Mouse (Mus musculus): ENCODE measurements around the gene Gm10142. TPM values are rescaled to one million over a fixed set of nuclear protein-coding genes. Genes with fewer than 3 reads are reported as not detected.
"Not testable (repeated sequence)": the region's sequence is repeated elsewhere in the genome, so short reads cannot be mapped to it uniquely, and the experiment has no call there.

Gm10142 gene
- polyA plus RNA-seq, 1 experiment from 2014 or later = 0.64 TPM

DNA sequence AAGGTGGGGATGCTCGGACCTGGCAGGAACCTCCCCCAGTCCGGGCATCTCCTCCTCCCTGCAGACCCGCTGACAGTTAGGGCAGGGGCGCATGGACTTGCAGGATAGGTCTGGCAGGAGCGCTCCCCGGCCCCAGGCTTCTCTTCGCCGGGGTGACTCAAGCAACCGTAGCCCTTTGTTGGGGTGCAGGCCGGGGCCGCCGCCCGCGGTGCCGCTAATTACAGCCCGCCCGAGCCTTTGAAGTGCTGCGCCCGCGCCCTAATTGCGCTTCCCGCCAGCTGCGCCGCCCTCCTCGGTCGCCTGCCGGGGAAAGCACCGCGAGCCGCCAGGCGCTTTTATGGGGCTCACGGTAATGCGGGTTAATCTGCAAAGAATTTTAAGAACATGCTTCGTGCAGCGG, 38.0 kb upstream of the Gm10142 start:
- under 1% methylated on average over 35 of the region's 35 CpGs for WGBS
- Histone ChIP-seq H3K9ac (ENCODE audit: low read length) (0 out of 2 replicates have a peak overlapping the region, but pooled peaks have one; percentile 13), H3K36me3 (ENCODE audit: control insufficient read depth, insufficient read depth, low read length) (no peaks in the 10 kb centered on the region), H3K4me2 (replicated peaks; ENCODE audit: low read depth) (peak overlapping the region; percentile 46), H3K9me3 (ENCODE audit: control insufficient read depth, low read length) (no peaks in the 10 kb centered on the region), H3K4me3 (ENCODE audit: low read depth, low read length) (peak overlapping the region; percentile 14), H3K27me3 (ENCODE audit: control insufficient read depth, insufficient read depth, low read length) (no peaks in the 10 kb centered on the region; the same call in 1 of the 2 replicates), H3K27ac (replicated peaks) (no peak overlapping the region), H3K4me1 (replicated peaks; ENCODE audit: control insufficient read depth, insufficient read depth) (no peaks in the 10 kb centered on the region)
- DNase-seq (ENCODE audit: low spot score) (peak; percentile 27), ATAC-seq (ENCODE audit: low FRiP score, low TSS enrichment) (no peak)
- TF ChIP-seq EP300 (optimal IDR thresholded peaks at IDR 0.05) = no peak
- no peak for TF ChIP-seq CTCF (IDR thresholded peaks at IDR 0.05; ENCODE audit: low read depth)

GRCm38 (mm10) chr10:77682994-77683393, 32.6 kb upstream of the Gm10142 start:
- ATAC-seq (ENCODE audit: low FRiP score, low TSS enrichment) (no peak), DNase-seq (ENCODE audit: low spot score) (no peak)
- Histone ChIP-seq H3K27ac (replicated peaks) (no peak overlapping the region), H3K9me3 (ENCODE audit: control insufficient read depth, low read length) (no peaks in the 10 kb centered on the region), H3K4me1 (replicated peaks; ENCODE audit: control insufficient read depth, insufficient read depth) (no peaks in the 10 kb centered on the region), H3K4me3 (ENCODE audit: low read depth, low read length) (no peak overlapping the region), H3K4me2 (replicated peaks; ENCODE audit: low read depth) (no peak overlapping the region), H3K36me3 (ENCODE audit: control insufficient read depth, insufficient read depth, low read length) (no peaks in the 10 kb centered on the region), H3K9ac (ENCODE audit: low read length) (no peak overlapping the region), H3K27me3 (ENCODE audit: control insufficient read depth, insufficient read depth, low read length) (no peaks in the 10 kb centered on the region; the same call in 1 of the 2 replicates)
- TF ChIP-seq CTCF (IDR thresholded peaks at IDR 0.05; ENCODE audit: low read depth) = no peak
- no peak for TF ChIP-seq EP300 (optimal IDR thresholded peaks at IDR 0.05)
- WGBS = 70% methylated on average over 7 of the region's 7 CpGs

DNA sequence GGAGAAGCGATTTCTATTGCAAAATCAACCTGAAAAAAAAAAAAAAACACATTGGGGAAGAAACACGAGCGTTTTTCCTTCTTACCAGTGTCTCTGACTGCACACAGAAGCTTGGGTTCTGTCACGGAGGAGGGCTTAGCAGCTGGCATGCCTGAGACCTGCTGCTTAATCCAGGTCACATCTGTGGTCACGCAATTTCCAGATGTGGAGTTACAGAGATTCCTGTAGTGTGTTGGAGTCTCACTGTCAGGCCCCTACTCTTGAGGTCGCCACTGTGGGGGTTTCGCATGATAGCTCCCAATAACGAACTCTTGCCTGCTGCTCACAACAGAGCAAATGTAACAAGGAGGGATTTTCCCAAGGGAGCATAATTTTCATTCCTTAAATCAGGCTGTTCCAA, 31.4 kb upstream of the Gm10142 start:
- no peaks in the 10 kb centered on the region for H3K4me1 ChIP-seq (replicated peaks; ENCODE audit: control insufficient read depth, insufficient read depth)
- H3K27ac ChIP-seq (replicated peaks) = no peak overlapping the region
- no peak for ATAC-seq (ENCODE audit: low FRiP score, low TSS enrichment)
- 38% methylated on average over 8 of the region's 8 CpGs for WGBS
- no peaks in the 10 kb centered on the region for H3K9me3 ChIP-seq (ENCODE audit: control insufficient read depth, low read length)
- no peak for TF ChIP-seq EP300 (optimal IDR thresholded peaks at IDR 0.05)
- no peak for TF ChIP-seq CTCF (IDR thresholded peaks at IDR 0.05; ENCODE audit: low read depth)
- H3K4me3 ChIP-seq (ENCODE audit: low read depth, low read length) = no peak overlapping the region
- no peak overlapping the region for H3K9ac ChIP-seq (ENCODE audit: low read length)
- no peak overlapping the region for H3K4me2 ChIP-seq (replicated peaks; ENCODE audit: low read depth)
- no peak for DNase-seq (ENCODE audit: low spot score)
- H3K36me3 ChIP-seq (ENCODE audit: control insufficient read depth, insufficient read depth, low read length) = no peaks in the 10 kb centered on the region
- H3K27me3 ChIP-seq (ENCODE audit: control insufficient read depth, insufficient read depth, low read length) = no peaks in the 10 kb centered on the region

- no peak within 1 kb of the TSS for H3K4me3 ChIP-seq (ENCODE audit: low read depth, low read length)
- 6% methylated on average over 22 of the region's 22 CpGs for WGBS
- H3K4me2 ChIP-seq (replicated peaks; ENCODE audit: low read depth) = peak within 1 kb of the TSS; percentile 27; the same call in 1 of the 2 replicates
- no peaks in the 10 kb centered on the region for H3K9me3 ChIP-seq (ENCODE audit: control insufficient read depth, low read length)
- ATAC-seq (ENCODE audit: low FRiP score, low TSS enrichment) (peak; percentile 50; the same call in 1 of the 2 replicates), DNase-seq (ENCODE audit: low spot score) (peak; percentile 47)
- H3K9ac ChIP-seq (ENCODE audit: low read length) = no peak within 1 kb of the TSS
- H3K36me3 ChIP-seq (ENCODE audit: control insufficient read depth, insufficient read depth, low read length) = no peaks in the 10 kb centered on the region
- TF ChIP-seq EP300 (optimal IDR thresholded peaks at IDR 0.05) (peak; percentile 39), CTCF (IDR thresholded peaks at IDR 0.05; ENCODE audit: low read depth) (no peak)
- no peaks in the 10 kb centered on the region for H3K4me1 ChIP-seq (replicated peaks; ENCODE audit: control insufficient read depth, insufficient read depth)
- H3K27ac ChIP-seq (replicated peaks) = peak within 1 kb of the TSS; percentile 45; the same call in 1 of the 2 replicates
- H3K27me3 ChIP-seq (ENCODE audit: control insufficient read depth, insufficient read depth, low read length) = no peaks in the 10 kb centered on the region
These were observed 29.5 kb upstream of the Gm10142 start, which contains the start of gene Tspear for GRCm38 (mm10) chr10:77685895-77686664. TSS of gene Tspear (plus strand) at chr10:77686569.

- no peaks in the 10 kb centered on the region for H3K36me3 ChIP-seq (ENCODE audit: control insufficient read depth, insufficient read depth, low read length)
- no peak overlapping the region for H3K4me2 ChIP-seq (replicated peaks; ENCODE audit: low read depth)
- TF ChIP-seq EP300 (optimal IDR thresholded peaks at IDR 0.05) (no peak), CTCF (IDR thresholded peaks at IDR 0.05; ENCODE audit: low read depth) (no peak)
- DNase-seq (ENCODE audit: low spot score) (no peak), ATAC-seq (ENCODE audit: low FRiP score, low TSS enrichment) (no peak)
- H3K9me3 ChIP-seq (ENCODE audit: control insufficient read depth, low read length) = no peaks in the 10 kb centered on the region
- no peaks in the 10 kb centered on the region for H3K4me1 ChIP-seq (replicated peaks; ENCODE audit: control insufficient read depth, insufficient read depth)
- H3K9ac ChIP-seq (ENCODE audit: low read length) = no peak overlapping the region
- H3K27me3 ChIP-seq (ENCODE audit: control insufficient read depth, insufficient read depth, low read length) = no peaks in the 10 kb centered on the region
- peak overlapping the region; percentile 45; the same call in 1 of the 2 replicates for H3K27ac ChIP-seq (replicated peaks)
- no peak overlapping the region for H3K4me3 ChIP-seq (ENCODE audit: low read depth, low read length)
- WGBS = 30% methylated on average over 10 of the region's 10 CpGs
These were observed 28.6 kb upstream of the Gm10142 start for GRCm38 (mm10) chr10:77687021-77687420.

- ATAC-seq (ENCODE audit: low FRiP score, low TSS enrichment); H3K27ac ChIP-seq (replicated peaks); H3K4me1 ChIP-seq (replicated peaks; ENCODE audit: control insufficient read depth, insufficient read depth); H3K36me3 ChIP-seq (ENCODE audit: control insufficient read depth, insufficient read depth, low read length); DNase-seq (ENCODE audit: low spot score); H3K9me3 ChIP-seq (ENCODE audit: control insufficient read depth, low read length); H3K9ac ChIP-seq (ENCODE audit: low read length); H3K4me2 ChIP-seq (replicated peaks; ENCODE audit: low read depth); H3K27me3 ChIP-seq (ENCODE audit: control insufficient read depth, insufficient read depth, low read length); H3K4me3 ChIP-seq (ENCODE audit: low read depth, low read length): not testable (repeated sequence)
- 64% methylated on average over 3 of the region's 3 CpGs for WGBS
These were observed 25.2 kb upstream of the Gm10142 start, which contains the start of gene Gm19402 for GRCm38 (mm10) chr10:77690356-77690807. TSS of gene Gm19402 (minus strand) at chr10:77690757.

All from stomach, postnatal 0 days (tissue).